ENCODE assay signal across 8 mouse cellular contexts in genomic region chr17:12118926-12119641, GRCm38 (mm10). TPM values are rescaled to one million over a fixed set of nuclear protein-coding genes. Genes with fewer than 3 reads are reported as not detected.
A peak's percentile ranks its signal among the peaks of the same experiment; 100 is the strongest.
DNase-seq lines count a peak whose midpoint lies in the region; ATAC-seq lines count a peak whose summit lies in the region.

No protein-coding gene starts in this region.

- no peaks in the 10 kb centered on the region for H3K27me3 ChIP-seq in heart, embryonic 14.5 days (ENCODE audit: control insufficient read depth, insufficient read depth, low read length)
- no peaks in the 10 kb centered on the region for H3K27me3 ChIP-seq in liver, embryonic 12.5 days (replicated peaks)
- no peaks in the 10 kb centered on the region for H3K27me3 ChIP-seq in stomach, embryonic 14.5 days (ENCODE audit: control insufficient read depth, insufficient read depth, low read length)

- peak overlapping the region; percentile 85 for H3K4me2 ChIP-seq in heart, embryonic 14.5 days (ENCODE audit: low read length)
- peak overlapping the region; percentile 95 for H3K4me2 ChIP-seq in liver, embryonic 12.5 days
- H3K4me2 ChIP-seq in stomach, embryonic 14.5 days (replicated peaks; ENCODE audit: low read depth, low read length): peak overlapping the region; percentile 83

- 0 out of 2 replicates have a peak, but pooled peaks cover 2% of the 10 kb centered on the region for H3K9me3 ChIP-seq in heart, embryonic 14.5 days (ENCODE audit: control insufficient read depth, low read length)
- no peaks in the 10 kb centered on the region; the same call in 1 of the 2 replicates for H3K9me3 ChIP-seq in liver, embryonic 12.5 days (replicated peaks)
- H3K9me3 ChIP-seq in stomach, embryonic 14.5 days (ENCODE audit: control insufficient read depth, low read depth, low read length): no peaks in the 10 kb centered on the region

- peak overlapping the region; percentile 79 for H3K9ac ChIP-seq in heart, embryonic 14.5 days (ENCODE audit: low read length)
- H3K9ac ChIP-seq in liver, embryonic 12.5 days: peak overlapping the region; percentile 89
- H3K9ac ChIP-seq in stomach, embryonic 14.5 days (replicated peaks; ENCODE audit: low read depth, low read length): peak overlapping the region; percentile 67

- peak; percentile 73 to 78 for DNase-seq in CD8-positive naive resting alpha-beta T cell, adult 2 months (ENCODE audit: low read depth in 2 of 2, low spot score in 2 of 2)
- DNase-seq in c-Kit-negative CD71-positive TER-119-positive erythroid progenitor cells, embryonic 14.5 days (ENCODE audit: low read depth, low spot score): peak; percentile 69
- DNase-seq in fibroblast of lung, adult 2 months (ENCODE audit: low read depth): peak; percentile 90
- peak; percentile 83 for DNase-seq in kidney, postnatal 10 days
- DNase-seq in naive thymus-derived CD4-positive, alpha-beta T cell, adult 2 months (ENCODE audit: low read depth): peak; percentile 82

- peaks cover 0 to 11% of the 10 kb centered on the region in 2 experiments; a peak in 2 of 4 replicates for H3K4me1 ChIP-seq in heart, embryonic 14.5 days (ENCODE audit: control insufficient read depth in 2 of 2, insufficient read depth in 2 of 2, low read length in 2 of 2)
- H3K4me1 ChIP-seq in liver, embryonic 12.5 days: peaks cover 53% of the 10 kb centered on the region
- peaks cover 15% of the 10 kb centered on the region; the same call in 1 of the 2 replicates for H3K4me1 ChIP-seq in stomach, embryonic 14.5 days (ENCODE audit: control insufficient read depth, insufficient read depth, low read length)

- ATAC-seq in heart, embryonic 14.5 days (ENCODE audit: insufficient number of reproducible peaks, insufficient read depth, low FRiP score, low read depth): peak; percentile 95
- peak; percentile 89 for ATAC-seq in liver, embryonic 12.5 days
- ATAC-seq in stomach, embryonic 14.5 days (ENCODE audit: insufficient number of reproducible peaks, insufficient read depth, low FRiP score, low read depth): peak; percentile 96

- 0% methylated on average over 30 of the region's 30 CpGs for whole genome bisulfite sequencing in heart, embryonic 14.5 days
- under 1% methylated on average over 30 of the region's 30 CpGs for WGBS in liver, embryonic 12.5 days (ENCODE audit: insufficient replicate concordance)
- WGBS in stomach, embryonic 14.5 days: 0% methylated on average over 30 of the region's 30 CpGs

- H3K4me3 ChIP-seq in heart, embryonic 14.5 days (ENCODE audit: control insufficient read depth in 1 of 2, insufficient read depth in 1 of 2, low read depth in 1 of 2, low read length in 2 of 2): peak overlapping the region; percentile 67 to 96
- H3K4me3 ChIP-seq in liver, embryonic 12.5 days: peak overlapping the region; percentile 83
- H3K4me3 ChIP-seq in stomach, embryonic 14.5 days (ENCODE audit: low read depth, low read length): peak overlapping the region; percentile 55

- H3K36me3 ChIP-seq in heart, embryonic 14.5 days (ENCODE audit: control insufficient read depth, insufficient read depth, low read length): no peaks in the 10 kb centered on the region
- H3K36me3 ChIP-seq in liver, embryonic 12.5 days: peaks cover 6% of the 10 kb centered on the region
- no peaks in the 10 kb centered on the region for H3K36me3 ChIP-seq in stomach, embryonic 14.5 days (ENCODE audit: control insufficient read depth, insufficient read depth, low read length)

- peak overlapping the region; percentile 81 to 95 for H3K27ac ChIP-seq in heart, embryonic 14.5 days (replicated peaks in 1 of 2; ENCODE audit: control insufficient read depth in 1 of 2, insufficient read depth in 1 of 2, low read depth in 2 of 2, low read length in 2 of 2)
- peak overlapping the region; percentile 96 for H3K27ac ChIP-seq in liver, embryonic 12.5 days
- H3K27ac ChIP-seq in stomach, embryonic 14.5 days (ENCODE audit: low read length): peak overlapping the region; percentile 81

RNA-seq across cellular contexts. Expression of gene Agpat4, which starts 0.6 kb away (rescaled TPM):
- 9.2 and 11.0 TPM in 2 replicates for polyA plus RNA-seq in heart, embryonic 14.5 days (2014; fragmentation: Nextera tagmentation; extraction: Ambion mirVana)
- 31.6 and 35.2 TPM in 2 replicates for polyA plus RNA-seq in liver, embryonic 12.5 days (2016; fragmentation: Nextera tagmentation; extraction: Ambion mirVana)
- 27.7 and 28.3 TPM in 2 replicates for polyA plus RNA-seq in stomach, embryonic 14.5 days (2014; fragmentation: Nextera tagmentation; extraction: Ambion mirVana)

Comparison
In these comparisons a context has a peak if more than half of its experiments do, and no peak if none do; other contexts are left out.
1. Peak in every context shown above with its lines: DNase-seq, ATAC-seq, H3K4me3 ChIP-seq and H3K27ac ChIP-seq.